In genomic region chr13:68707296-68707747, GRCm38 (mm10) we compare ENCODE assay signal across 8 mouse cellular contexts.
DNase-seq lines count a peak whose midpoint lies in the region; ATAC-seq lines count a peak whose summit lies in the region.

No protein-coding gene starts in this region.

- H3K27ac ChIP-seq in heart, embryonic 10.5 days: no peak overlapping the region
- H3K27ac ChIP-seq in neural tube, embryonic 14.5 days (ENCODE audit: low read depth, low read length): peak overlapping the region; percentile 39; the same call in 1 of the 2 replicates
- H3K27ac ChIP-seq in intestine, embryonic 16.5 days (ENCODE audit: low read length): no peak overlapping the region

- ATAC-seq in neural tube, embryonic 14.5 days (ENCODE audit: low read depth): peak; percentile 98
- ATAC-seq in intestine, embryonic 16.5 days: no peak
- ATAC-seq in CD4-positive, CD25-positive, alpha-beta regulatory T cell, adult 4 months: no peak

- no peaks in the 10 kb centered on the region for H3K27me3 ChIP-seq in heart, embryonic 10.5 days (ENCODE audit: insufficient read depth, poor library complexity, severe bottlenecking)
- H3K27me3 ChIP-seq in neural tube, embryonic 14.5 days (ENCODE audit: control insufficient read depth, insufficient read depth, low read length): no peaks in the 10 kb centered on the region
- H3K27me3 ChIP-seq in intestine, embryonic 16.5 days (replicated peaks; ENCODE audit: control insufficient read depth, insufficient read depth, low read length): no peaks in the 10 kb centered on the region

- H3K9me3 ChIP-seq in heart, embryonic 10.5 days: no peaks in the 10 kb centered on the region
- no peaks in the 10 kb centered on the region for H3K9me3 ChIP-seq in neural tube, embryonic 14.5 days (ENCODE audit: control insufficient read depth, low read length)
- no peaks in the 10 kb centered on the region for H3K9me3 ChIP-seq in intestine, embryonic 16.5 days (ENCODE audit: control insufficient read depth, low read length)

- H3K9ac ChIP-seq in neural tube, embryonic 14.5 days (replicated peaks; ENCODE audit: low read depth, low read length): no peak overlapping the region
- H3K9ac ChIP-seq in intestine, embryonic 16.5 days (ENCODE audit: low read depth, low read length): no peak overlapping the region

- WGBS in heart, embryonic 10.5 days: 77% methylated on average over 6 of the region's 6 CpGs
- WGBS in neural tube, embryonic 14.5 days: 49% methylated on average over 6 of the region's 6 CpGs
- WGBS in intestine, embryonic 16.5 days: 81% methylated on average over 6 of the region's 6 CpGs

- no peaks in the 10 kb centered on the region for H3K4me1 ChIP-seq in heart, embryonic 10.5 days
- no peaks in the 10 kb centered on the region for H3K4me1 ChIP-seq in neural tube, embryonic 14.5 days (ENCODE audit: control insufficient read depth, insufficient read depth, low read length)
- no peaks in the 10 kb centered on the region for H3K4me1 ChIP-seq in intestine, embryonic 16.5 days (ENCODE audit: control insufficient read depth, insufficient read depth, low read length)

- H3K4me2 ChIP-seq in neural tube, embryonic 14.5 days (ENCODE audit: low read depth, low read length): no peak overlapping the region
- H3K4me2 ChIP-seq in intestine, embryonic 16.5 days (ENCODE audit: low read depth, low read length): no peak overlapping the region

- no peak overlapping the region for H3K4me3 ChIP-seq in heart, embryonic 10.5 days
- no peak overlapping the region for H3K4me3 ChIP-seq in neural tube, embryonic 14.5 days (ENCODE audit: low read depth, low read length)
- H3K4me3 ChIP-seq in intestine, embryonic 16.5 days (ENCODE audit: low read length): no peak overlapping the region

- H3K36me3 ChIP-seq in heart, embryonic 10.5 days: no peaks in the 10 kb centered on the region
- no peaks in the 10 kb centered on the region for H3K36me3 ChIP-seq in neural tube, embryonic 14.5 days (ENCODE audit: control insufficient read depth, insufficient read depth, low read length)
- H3K36me3 ChIP-seq in intestine, embryonic 16.5 days (ENCODE audit: control insufficient read depth, insufficient read depth, low read length): no peaks in the 10 kb centered on the region

- DNase-seq in heart, postnatal 4 days: peak; percentile 27
- DNase-seq in heart, embryonic 10.5 days (ENCODE audit: low spot score): no peak
- DNase-seq in cerebellum, adult 11-12 months: peak; percentile 7
- peak; percentile 70 for DNase-seq in layer of hippocampus, adult 11-12 months (ENCODE audit: low spot score)
- no peak for DNase-seq in B cell, adult 2 months

Comparison
In these comparisons a context has a peak if more than half of its experiments do, and no peak if none do; other contexts are left out.
1. DNase-seq: peak in heart, postnatal 4 days (single experiment), cerebellum, adult 11-12 months (single experiment) and layer of hippocampus, adult 11-12 months (single experiment); none in heart, embryonic 10.5 days (single experiment) and B cell, adult 2 months (0 of 2).